Mouse (Mus musculus): Measurements from ENCODE around the gene Snrpn.

- TF ChIP-seq CTCF (IDR thresholded peaks at IDR 0.05; ENCODE audit: low read depth) (no peak), EP300 (optimal IDR thresholded peaks at IDR 0.05) (no peak)
These were observed 30.5 kb upstream of the Snrpn start for GRCm38 (mm10) chr7:60170250-60171185.

Data from stomach, postnatal 0 days (tissue).